Mouse (Mus musculus) C2C12 (cell line): ENCODE results near the gene Teddm2.

Source experiments
- CEBPB ChIP-seq: IDR thresholded peaks from one replicate; pipeline ENCODE4 v1.6.1; 2011; ENCODE audit warnings: low read depth, mild to moderate bottlenecking, control low read depth, moderate library complexity
- CTCF ChIP-seq: IDR thresholded peaks from one replicate; pipeline ENCODE4 v1.5.1; 2011; ENCODE audit not compliant: control insufficient read depth, insufficient read depth, insufficient read length
- FOSL1 ChIP-seq: IDR thresholded peaks from one replicate; pipeline ENCODE4 v1.8.0; 2011; ENCODE audit warnings: mild to moderate bottlenecking, low read length; ENCODE audit not compliant: poor library complexity, insufficient read depth, severe bottlenecking
- MAX ChIP-seq: IDR thresholded peaks from one replicate; pipeline ENCODE4 v1.6.1; 2011; ENCODE audit warnings: mild to moderate bottlenecking, control low read depth
- MYOD1 ChIP-seq: IDR thresholded peaks from one replicate; pipeline ENCODE4 v1.6.1; 2011; ENCODE audit warnings: low read depth; ENCODE audit not compliant: control insufficient read depth, insufficient read length
- MYOG ChIP-seq: IDR thresholded peaks from one replicate; pipeline ENCODE4 v1.6.1; 2011; ENCODE audit not compliant: control insufficient read depth, insufficient read length; ENCODE audit errors: extremely low read depth
- USF1 ChIP-seq: IDR thresholded peaks from one replicate; pipeline ENCODE4 v1.6.1; 2011; ENCODE audit warnings: low read depth, mild to moderate bottlenecking, control low read depth, moderate library complexity

DNA sequence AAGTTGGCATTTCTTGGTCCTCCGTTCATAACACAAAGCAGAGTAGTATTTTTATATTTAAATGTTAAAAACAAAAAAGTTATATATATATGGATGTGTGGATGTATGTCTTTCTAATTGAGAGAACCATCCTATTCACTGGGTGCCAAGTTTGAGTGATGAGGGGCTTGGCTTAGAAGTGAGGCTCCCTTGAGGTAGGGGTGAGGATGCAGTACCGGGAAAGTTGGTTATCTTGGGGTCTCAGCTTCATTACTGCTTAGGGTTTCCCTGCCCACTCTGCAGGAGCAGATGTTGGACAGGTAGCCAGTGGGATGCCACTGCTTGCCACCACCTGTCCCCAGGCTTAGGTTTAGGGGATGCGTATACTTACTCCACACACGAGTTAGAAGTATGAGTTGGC is 8.7 kb upstream of the Teddm2 start:
- TF ChIP-seq USF1 (no peak), CTCF (no peak), FOSL1 (no peak), MYOD1 (no peak), MAX (no peak), CEBPB (no peak), MYOG (no peak)
